Mouse (Mus musculus) olfactory bulb, adult 2 months (tissue): ENCODE results near the gene Sdc3. TPM values are rescaled to one million over a fixed set of nuclear protein-coding genes. Genes with fewer than 3 reads are reported as not detected.

Experiments
- H3K27ac ChIP-seq: fragments of 200-500 bp; 2 replicates; pipeline ENCODE4 v1.5.1; 2012; ENCODE audit warnings: low read depth, low read length; ENCODE audit not compliant: insufficient read depth
- H3K4me1 ChIP-seq: fragments of 200-500 bp; 2 replicates; pipeline ENCODE4 v1.6.1; 2012; ENCODE audit warnings: low read length; ENCODE audit not compliant: control insufficient read depth, insufficient read depth
- H3K4me3 ChIP-seq: fragments of 200-500 bp; 2 replicates; pipeline ENCODE4 v1.5.1; 2012; ENCODE audit warnings: mild to moderate bottlenecking, low read depth, low read length, moderate library complexity; ENCODE audit not compliant: insufficient read depth
- CTCF ChIP-seq: fragments of 200-500 bp; IDR thresholded peaks from 2 replicates; pipeline ENCODE4 v1.5.1; 2012; ENCODE audit warnings: low read depth, mild to moderate bottlenecking, low read length, moderate library complexity; ENCODE audit not compliant: insufficient read depth
- POLR2A ChIP-seq: fragments of 200-500 bp; IDR thresholded peaks from 2 replicates; pipeline ENCODE4 v1.6.1; 2012; ENCODE audit warnings: mild to moderate bottlenecking, low read depth, low read length, moderate library complexity; ENCODE audit not compliant: insufficient read depth
- WGBS: fragments of 180-500 bp; shearing (Covaris S2); methylation state at CpG from one replicate; pipeline ENCODE4 v1.1.7; 2018; 5-methylcytosine and 5-hydroxymethylcytosine counted together
- polyA plus RNA-seq: library from polyadenylated mRNA; stranded (reverse); fragments of >200 nt; gene quantifications from 2 replicates; pipeline ENCODE4 v1.2.4, GENCODE M21; 2012; ENCODE audit warnings: low replicate concordance; ENCODE audit not compliant: missing spikeins, insufficient read depth, insufficient read length

The Sdc3 gene
- polyA plus RNA-seq, 1 experiment: 81.4 TPM

DNA sequence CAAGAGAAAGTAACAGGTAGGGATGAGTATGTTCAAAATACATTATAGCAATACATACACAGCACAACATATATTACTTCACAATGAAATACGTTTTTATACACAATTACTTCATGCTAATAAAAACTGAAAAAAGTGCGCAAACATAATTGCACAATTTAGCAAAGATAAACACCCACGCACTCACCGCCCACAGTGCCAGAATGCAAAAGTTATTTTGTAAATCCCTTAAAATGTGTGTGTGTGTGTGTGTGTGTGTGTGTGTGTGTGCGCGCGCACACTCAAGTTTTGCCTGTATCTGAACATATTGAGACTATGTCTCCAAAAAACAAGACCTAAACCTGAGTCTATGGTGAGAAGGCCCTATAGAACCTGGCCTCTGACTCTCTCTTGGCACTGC, 66.5 kb downstream of the Sdc3 start:
- Histone ChIP-seq H3K27ac (no peak overlapping the region), H3K4me3 (no peak overlapping the region)
- 77% methylated on average over 7 of the region's 7 CpGs for WGBS

DNA sequence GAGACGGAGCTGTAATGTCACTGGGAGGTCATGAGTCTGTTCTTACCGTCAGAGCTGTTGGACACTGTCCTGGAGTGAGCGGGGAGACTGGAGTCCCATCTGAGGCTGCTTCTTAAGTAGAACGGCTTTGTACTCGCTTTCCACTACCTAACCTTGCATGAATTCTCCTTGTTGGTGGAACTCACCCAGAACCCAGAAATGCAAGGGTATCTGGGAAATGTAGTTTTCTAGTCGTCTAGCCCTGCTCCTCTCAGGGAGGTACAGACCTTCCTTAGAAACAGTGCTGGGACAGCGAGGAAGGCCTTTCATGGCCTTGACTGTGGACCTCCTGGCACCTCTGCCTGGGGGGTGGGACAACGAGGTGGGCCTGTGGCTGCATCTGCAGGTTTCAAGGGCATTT, 67.1 kb downstream of the Sdc3 start:
- 73% methylated on average over 8 of the region's 8 CpGs for WGBS
- TF ChIP-seq POLR2A: no peak
- no peak for TF ChIP-seq CTCF
- Histone ChIP-seq H3K27ac (no peak overlapping the region), H3K4me1 (peaks cover 15% of the 10 kb centered on the region), H3K4me3 (no peak overlapping the region)

More for the DNA sequence above, 66.5 kb downstream of the Sdc3 start:
- no peak for TF ChIP-seq POLR2A
- TF ChIP-seq CTCF: no peak
- H3K4me1 ChIP-seq: peaks cover 15% of the 10 kb centered on the region

DNA sequence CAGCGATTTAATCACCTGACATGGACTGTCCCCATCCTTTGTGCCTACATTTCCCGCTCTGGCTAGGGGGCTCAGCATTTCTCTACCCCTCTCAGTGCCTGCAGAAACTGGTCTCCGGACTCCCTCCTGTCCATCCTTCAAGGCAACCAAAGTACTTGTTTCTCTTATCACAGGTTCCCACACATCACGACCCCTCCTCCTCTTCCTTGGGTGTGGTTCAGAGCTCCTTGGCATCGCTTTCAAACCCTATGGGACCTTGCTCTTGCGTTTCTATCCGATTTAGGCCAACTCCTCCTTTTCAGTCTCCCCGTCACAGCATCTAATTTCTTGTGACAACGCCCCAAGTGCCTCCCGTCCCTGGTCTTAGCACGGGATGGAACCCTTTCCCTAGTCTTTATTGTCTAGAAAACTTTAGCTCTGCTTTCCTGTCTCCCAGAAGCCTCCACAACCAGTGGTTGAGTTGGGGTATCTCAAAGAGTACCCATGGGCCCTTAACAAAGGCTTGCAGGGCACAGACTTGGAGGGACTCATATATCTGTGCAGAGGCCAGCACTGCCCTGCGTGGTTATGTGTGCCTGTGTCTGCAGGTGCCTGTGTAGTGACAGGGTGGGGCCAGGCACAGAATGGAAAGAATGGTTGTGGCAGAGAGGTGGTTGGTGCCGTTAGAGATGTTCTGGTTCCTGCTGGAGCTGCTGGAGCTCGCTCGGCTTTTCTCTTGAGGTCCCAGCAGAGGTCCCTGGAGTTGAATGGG, 68.7 kb downstream of the Sdc3 start:
- H3K4me1 ChIP-seq: peaks cover 26% of the 10 kb centered on the region
- no peak for TF ChIP-seq POLR2A
- no peak for TF ChIP-seq CTCF
- H3K4me3 ChIP-seq: peak overlapping the region; percentile 42; the same call in 1 of the 2 replicates
- no peak overlapping the region for H3K27ac ChIP-seq
- WGBS: 57% methylated on average over 15 of the region's 15 CpGs

DNA sequence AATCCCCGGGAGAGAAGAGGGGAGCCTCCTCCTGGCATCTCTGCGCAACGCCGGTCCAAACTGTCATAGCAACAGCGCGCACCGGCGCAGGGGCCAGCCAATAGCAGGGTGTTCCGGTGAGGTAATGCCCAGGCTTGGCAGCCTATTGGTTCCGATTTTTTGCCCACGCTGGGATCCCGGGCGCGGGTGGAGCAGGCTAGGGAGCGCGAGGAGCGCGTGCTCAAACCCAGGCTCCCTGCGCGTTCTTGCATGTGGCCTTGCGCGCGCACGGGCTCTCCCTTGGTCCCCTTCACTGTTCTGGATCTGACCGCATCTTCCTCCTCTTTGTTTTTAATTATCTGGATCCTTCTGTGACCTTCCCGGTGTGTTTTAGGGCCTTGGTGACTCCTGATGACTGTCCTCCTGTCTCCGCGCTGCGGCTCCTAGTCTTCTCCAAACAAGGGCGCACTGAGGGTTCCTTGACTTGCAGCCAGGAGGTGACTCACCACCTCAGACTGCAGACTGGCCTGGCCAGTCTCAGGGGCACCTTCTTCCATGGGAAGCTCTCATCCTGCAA, 69.4 kb downstream of the Sdc3 start:
- peak overlapping the region; percentile 42; the same call in 1 of the 2 replicates for H3K27ac ChIP-seq
- H3K4me3 ChIP-seq: peak overlapping the region; percentile 42
- peaks cover 29% of the 10 kb centered on the region for H3K4me1 ChIP-seq
- peak; percentile 20; the same call in 1 of the 2 replicates for TF ChIP-seq POLR2A
- no peak for TF ChIP-seq CTCF
- 2% methylated on average over 30 of the region's 30 CpGs for WGBS

DNA sequence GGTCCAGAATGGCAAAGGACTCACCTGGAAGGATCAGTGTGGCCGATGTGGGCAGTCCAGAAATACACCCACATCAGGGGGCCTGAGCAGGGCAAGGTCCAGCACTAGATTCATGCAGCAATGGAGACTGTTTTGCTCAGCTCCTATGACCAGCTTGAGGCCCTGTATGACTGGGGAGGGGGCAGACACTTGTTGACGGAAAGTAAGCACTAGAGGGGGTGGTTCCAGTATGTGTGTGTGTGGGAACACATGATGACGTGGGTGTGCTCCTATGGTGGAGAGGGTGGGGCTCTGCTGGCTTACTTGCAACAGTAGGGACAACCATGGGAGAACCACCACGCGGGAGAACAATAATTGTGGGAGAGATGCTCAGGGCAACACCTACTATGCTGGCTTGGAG, 70.2 kb downstream of the Sdc3 start:
- TF ChIP-seq CTCF: no peak
- TF ChIP-seq POLR2A: no peak
- 76% methylated on average over 5 of the region's 5 CpGs for WGBS
- no peak overlapping the region for H3K27ac ChIP-seq
- H3K4me3 ChIP-seq: no peak overlapping the region
- peaks cover 29% of the 10 kb centered on the region for H3K4me1 ChIP-seq

DNA sequence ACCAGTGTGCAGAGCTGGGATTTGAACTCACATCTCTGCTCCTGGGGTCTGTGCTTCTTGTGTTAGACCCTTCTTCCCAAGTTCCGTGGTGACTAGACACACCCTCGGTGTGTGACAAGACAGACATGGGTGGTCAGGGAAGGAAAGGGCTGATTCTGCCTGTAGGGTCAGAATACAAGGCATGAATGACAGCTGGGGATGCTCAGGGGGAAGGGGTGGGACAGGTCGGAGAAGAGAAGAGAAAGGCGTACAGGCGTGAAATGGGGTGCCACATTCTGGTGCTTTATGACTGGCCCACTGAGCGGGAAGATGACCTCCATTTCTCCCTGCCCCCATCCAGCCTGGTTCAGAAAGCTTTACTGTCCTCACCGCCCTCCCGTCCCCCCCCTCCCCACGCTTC, 73.1 kb downstream of the Sdc3 start:
- H3K27ac ChIP-seq: no peak overlapping the region

DNA sequence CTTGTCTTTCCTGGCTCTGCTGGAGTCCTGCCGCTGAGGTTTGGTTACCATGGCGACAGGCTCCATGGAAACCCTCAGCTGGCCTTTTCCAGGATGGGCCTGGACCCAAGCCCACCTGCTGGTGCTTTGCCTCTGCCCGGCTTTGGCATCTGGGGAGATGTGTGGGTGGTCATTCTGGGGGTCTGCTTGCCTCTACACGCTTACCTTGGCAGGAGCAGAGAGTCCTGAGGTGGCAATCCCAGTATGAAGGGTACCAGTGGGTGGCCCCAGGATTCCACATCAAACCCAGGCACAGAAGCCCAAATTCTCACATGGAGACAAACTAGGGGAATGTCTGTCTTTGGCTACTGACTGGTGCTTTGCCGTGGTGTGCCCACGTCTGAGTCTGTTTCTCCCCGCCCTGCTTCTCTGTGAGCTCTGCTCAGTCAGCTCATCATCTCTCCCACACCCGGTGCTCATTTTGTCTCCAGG, 73.6 kb downstream of the Sdc3 start:
- H3K27ac ChIP-seq: no peak overlapping the region
- peaks cover 29% of the 10 kb centered on the region for H3K4me1 ChIP-seq
- H3K4me3 ChIP-seq: no peak overlapping the region
- WGBS: 16% methylated on average over 8 of the region's 8 CpGs
- TF ChIP-seq POLR2A (no peak), CTCF (no peak)

More for the DNA sequence above, 73.1 kb downstream of the Sdc3 start:
- Histone ChIP-seq H3K4me1 (peaks cover 29% of the 10 kb centered on the region), H3K4me3 (no peak overlapping the region)
- TF ChIP-seq CTCF (no peak), POLR2A (no peak)
- 60% methylated on average over 6 of the region's 9 CpGs for WGBS

DNA sequence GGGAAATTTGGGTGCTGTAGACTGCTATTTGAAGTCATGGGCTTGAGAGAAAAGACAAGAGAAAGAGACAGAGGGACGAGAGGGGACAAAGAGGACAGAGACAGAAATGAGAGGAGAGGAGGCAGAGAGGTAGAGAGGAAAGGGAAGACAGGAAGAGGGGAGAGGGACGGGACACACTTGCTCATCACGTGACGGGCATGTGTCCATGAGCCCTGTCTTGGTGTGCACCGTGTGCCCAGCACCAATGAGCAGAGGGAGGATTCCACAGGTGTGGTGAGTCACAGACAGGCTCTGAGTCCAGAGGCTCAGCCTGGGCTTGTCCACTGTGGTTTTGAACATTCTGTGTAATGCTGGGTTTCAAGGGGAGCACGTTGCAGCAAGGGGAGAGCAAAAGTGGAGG, 75.6 kb downstream of the Sdc3 start:
- 84% methylated on average over 6 of the region's 6 CpGs for WGBS
- TF ChIP-seq POLR2A (no peak), CTCF (no peak)
- peaks cover 14% of the 10 kb centered on the region for H3K4me1 ChIP-seq
- no peak overlapping the region for H3K27ac ChIP-seq
- no peak overlapping the region for H3K4me3 ChIP-seq

DNA sequence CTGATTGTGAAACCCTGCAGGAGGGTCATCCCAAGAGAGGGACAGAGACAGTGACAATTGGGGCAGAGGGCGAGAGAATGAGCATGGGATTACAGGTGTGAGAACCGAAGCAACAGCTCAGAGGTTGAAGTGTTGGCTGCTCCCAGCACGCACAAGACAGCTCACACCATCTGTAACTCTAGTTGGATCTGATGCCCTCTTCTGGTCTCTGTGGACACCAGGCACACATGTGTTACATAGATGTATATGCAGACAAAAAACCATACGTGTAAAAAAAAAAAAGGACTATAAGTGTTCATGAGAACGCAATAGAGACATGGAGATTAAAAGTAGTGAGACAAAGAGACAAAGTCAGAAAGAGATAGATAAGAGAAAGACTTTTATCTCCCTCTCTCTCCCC, 76.5 kb downstream of the Sdc3 start:
- 58% methylated on average over 5 of the region's 5 CpGs for WGBS
- H3K4me3 ChIP-seq: no peak overlapping the region
- no peak overlapping the region for H3K27ac ChIP-seq
- peaks cover 14% of the 10 kb centered on the region for H3K4me1 ChIP-seq
- TF ChIP-seq CTCF (no peak), POLR2A (no peak)

DNA sequence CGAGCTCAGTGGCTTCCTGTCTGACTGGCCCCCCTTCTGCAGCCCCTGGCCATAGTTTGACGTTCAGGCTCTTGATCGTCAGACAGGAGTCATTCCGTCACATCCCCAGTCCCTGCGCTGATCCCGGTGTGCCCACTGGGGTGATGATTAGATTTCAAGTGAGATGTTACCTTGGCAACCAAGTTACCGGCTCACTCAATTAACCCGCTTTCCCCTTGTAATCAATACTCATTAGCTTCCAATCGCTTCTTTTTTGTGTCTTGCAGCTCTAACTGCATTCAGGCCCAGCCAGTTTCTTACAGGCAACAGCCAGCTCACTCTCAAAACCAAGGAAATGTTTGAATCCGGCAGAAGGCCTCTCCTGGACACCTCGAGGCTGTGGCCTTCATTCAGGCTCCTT, 80.1 kb downstream of the Sdc3 start:
- Histone ChIP-seq H3K27ac (no peak overlapping the region), H3K4me1 (peaks cover 9% of the 10 kb centered on the region), H3K4me3 (no peak overlapping the region)
- no peak for TF ChIP-seq POLR2A
- no peak for TF ChIP-seq CTCF
- 67% methylated on average over 11 of the region's 11 CpGs for WGBS
